Mouse (Mus musculus): ENCODE measurements around the gene Spin2f. TPM values are rescaled to one million over a fixed set of nuclear protein-coding genes. Genes with fewer than 3 reads are reported as not detected.
"Not testable (repeated sequence)": the region's sequence is repeated elsewhere in the genome, so short reads cannot be mapped to it uniquely, and the experiment has no call there.

Gene Spin2f
- not detected in 2 replicates for polyA plus RNA-seq (2015; fragmentation: Nextera tagmentation; extraction: Ambion mirVana)

DNA sequence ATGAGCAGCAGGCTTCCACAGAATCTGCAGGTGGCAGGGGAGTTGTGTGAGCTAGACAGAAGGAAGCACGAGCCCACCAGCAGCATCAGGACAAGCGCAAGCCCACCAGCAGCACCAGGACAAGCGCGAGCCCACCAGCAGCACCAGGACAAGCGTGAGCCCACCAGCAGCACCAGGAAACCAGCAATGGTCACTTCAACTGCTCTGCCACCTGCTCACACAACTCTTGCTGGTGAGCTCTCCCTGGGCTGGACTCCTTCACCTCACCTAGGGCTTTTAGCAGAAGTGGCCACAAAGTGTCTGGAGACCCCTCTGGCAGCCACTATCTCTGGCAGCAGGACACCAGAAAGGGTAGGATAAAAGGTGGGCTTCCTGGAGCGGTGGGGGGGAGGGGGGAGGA, at the start of gene Spin2f:
Spin2f (plus strand) TSS at position 301 of the 400 bp plus-strand sequence.
- not testable (repeated sequence) for H3K27me3 ChIP-seq; ATAC-seq (ENCODE audit: borderline replicate concordance, extremely low read depth, low FRiP score, low TSS enrichment)

DNA sequence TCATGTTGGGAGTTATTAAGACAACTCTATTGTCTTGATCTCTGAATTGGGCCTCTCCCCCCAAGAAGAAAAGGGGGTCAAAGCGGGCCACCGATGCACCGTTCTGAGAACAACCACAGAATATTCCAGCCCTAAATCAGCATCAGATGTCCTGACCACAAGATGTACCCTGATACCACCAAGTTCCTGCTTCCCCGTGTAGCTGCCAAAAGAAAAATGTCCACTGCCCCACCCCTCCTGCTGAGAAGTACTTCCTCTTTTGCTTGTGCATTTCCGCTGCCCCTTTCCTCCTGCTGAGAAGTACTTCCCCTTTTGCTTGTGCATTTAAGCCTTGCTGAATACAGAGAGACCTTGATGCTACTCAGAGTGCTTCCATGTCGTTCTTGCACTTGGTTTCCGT, 41.6 kb upstream of the Spin2f start:
- H3K9ac ChIP-seq; H3K4me3 ChIP-seq; H3K27ac ChIP-seq; H3K9me3 ChIP-seq; H3K4me1 ChIP-seq; ATAC-seq (ENCODE audit: borderline replicate concordance, extremely low read depth, low FRiP score, low TSS enrichment); H3K27me3 ChIP-seq; H3K4me2 ChIP-seq; H3K36me3 ChIP-seq: not testable (repeated sequence)
- WGBS, result 87% methylated on average over 7 of the region's 7 CpGs

More for the DNA sequence above, at the start of gene Spin2f:
- not testable (repeated sequence) for H3K4me1 ChIP-seq, H3K27ac ChIP-seq, H3K4me3 ChIP-seq, H3K4me2 ChIP-seq, H3K9me3 ChIP-seq, H3K36me3 ChIP-seq, H3K9ac ChIP-seq
- 29% methylated on average over 1 of the region's 6 CpGs for WGBS

GRCm38 (mm10) chrX:31223536-31223935, 30.2 kb upstream of the Spin2f start:
- WGBS, result 79% methylated on average over 9 of the region's 9 CpGs
- not testable (repeated sequence) for H3K4me1 ChIP-seq; ATAC-seq (ENCODE audit: borderline replicate concordance, extremely low read depth, low FRiP score, low TSS enrichment)

GRCm38 (mm10) chrX:31235088-31235487, 18.6 kb upstream of the Spin2f start:
- H3K27ac ChIP-seq; H3K4me1 ChIP-seq; H3K9me3 ChIP-seq; H3K36me3 ChIP-seq; H3K9ac ChIP-seq; ATAC-seq (ENCODE audit: borderline replicate concordance, extremely low read depth, low FRiP score, low TSS enrichment); H3K27me3 ChIP-seq; H3K4me2 ChIP-seq; H3K4me3 ChIP-seq: not testable (repeated sequence)
- WGBS, result 56% methylated on average over 4 of the region's 4 CpGs

More at GRCm38 (mm10) chrX:31223536-31223935, 30.2 kb upstream of the Spin2f start:
- not testable (repeated sequence) for H3K4me3 ChIP-seq, H3K36me3 ChIP-seq, H3K4me2 ChIP-seq, H3K9ac ChIP-seq, H3K27me3 ChIP-seq, H3K9me3 ChIP-seq, H3K27ac ChIP-seq

GRCm38 (mm10) chrX:31241754-31242153, 11.9 kb upstream of the Spin2f start:
- not testable (repeated sequence) for H3K27me3 ChIP-seq; ATAC-seq (ENCODE audit: borderline replicate concordance, extremely low read depth, low FRiP score, low TSS enrichment); H3K36me3 ChIP-seq; H3K9ac ChIP-seq; H3K4me2 ChIP-seq; H3K4me1 ChIP-seq; H3K4me3 ChIP-seq; H3K9me3 ChIP-seq; H3K27ac ChIP-seq
- 70% methylated on average over 3 of the region's 3 CpGs for WGBS

Other genes starting within 250 kb of the Spin2f start
- not detected in 2 replicates for gene Btbd35f29, start 136.2 kb upstream of the Spin2f start, polyA plus RNA-seq (2015; fragmentation: Nextera tagmentation; extraction: Ambion mirVana)
- gene Btbd35f26, start 82.6 kb downstream of the Spin2f start, polyA plus RNA-seq (2015; fragmentation: Nextera tagmentation; extraction: Ambion mirVana), result not detected in 2 replicates
- not detected in 2 replicates for gene Btbd35f19, start 130.0 kb downstream of the Spin2f start, polyA plus RNA-seq (2015; fragmentation: Nextera tagmentation; extraction: Ambion mirVana)

All from lung, embryonic 15.5 days (tissue).